In genomic region chr19:29045956-29046650, GRCm38 (mm10) we compare ENCODE assay signal across 8 mouse cellular contexts. TPM values are rescaled to one million over a fixed set of nuclear protein-coding genes. Genes with fewer than 3 reads are reported as not detected.
DNase-seq lines count a peak whose midpoint lies in the region; ATAC-seq and TF ChIP-seq lines count a peak whose summit lies in the region.

No protein-coding gene starts in this region.

- H3K27ac ChIP-seq in heart, adult 2 months: peak overlapping the region; percentile 97
- peak overlapping the region; percentile 41; the same call in 1 of the 2 replicates for H3K27ac ChIP-seq in hindbrain, postnatal 0 days
- peak overlapping the region; percentile 30; the same call in 1 of the 2 replicates for H3K27ac ChIP-seq in midbrain, embryonic 12.5 days (replicated peaks)

- H3K9me3 ChIP-seq in hindbrain, postnatal 0 days (ENCODE audit: low read length): no peaks in the 10 kb centered on the region
- no peaks in the 10 kb centered on the region for H3K9me3 ChIP-seq in midbrain, embryonic 12.5 days

- WGBS in heart, adult 2 months: 55% methylated on average over 15 of the region's 15 CpGs
- 52% methylated on average over 15 of the region's 15 CpGs for WGBS in hindbrain, postnatal 0 days
- 43% methylated on average over 15 of the region's 15 CpGs for WGBS in midbrain, embryonic 12.5 days

- peak overlapping the region; percentile 69 for H3K4me2 ChIP-seq in hindbrain, postnatal 0 days (ENCODE audit: low read depth, low read length)
- peak overlapping the region; percentile 63 for H3K4me2 ChIP-seq in midbrain, embryonic 12.5 days (replicated peaks)

- H3K4me3 ChIP-seq in heart, adult 2 months: peak overlapping the region; percentile 94
- H3K4me3 ChIP-seq in hindbrain, postnatal 0 days (ENCODE audit: low read length): peak overlapping the region; percentile 89
- peak overlapping the region; percentile 25 for H3K4me3 ChIP-seq in midbrain, embryonic 12.5 days

- H3K36me3 ChIP-seq in heart, adult 2 months (ENCODE audit: control insufficient read depth, insufficient read depth, low read length): no peaks in the 10 kb centered on the region; the same call in none of the 2 replicates
- no peaks in the 10 kb centered on the region for H3K36me3 ChIP-seq in hindbrain, postnatal 0 days (ENCODE audit: insufficient read depth, low read length)
- no peaks in the 10 kb centered on the region for H3K36me3 ChIP-seq in midbrain, embryonic 12.5 days

- no peak for ATAC-seq in hindbrain, postnatal 0 days
- no peak for ATAC-seq in midbrain, embryonic 12.5 days (ENCODE audit: low FRiP score, low read depth)

- H3K4me1 ChIP-seq in heart, adult 2 months (ENCODE audit: control insufficient read depth, insufficient read depth, low read length): peaks cover 6% of the 10 kb centered on the region
- H3K4me1 ChIP-seq in hindbrain, postnatal 0 days (ENCODE audit: insufficient read depth, low read length): no peaks in the 10 kb centered on the region; the same call in 1 of the 2 replicates
- peaks cover 34% of the 10 kb centered on the region for H3K4me1 ChIP-seq in midbrain, embryonic 12.5 days

- no peak for TF ChIP-seq CTCF in heart, adult 2 months (IDR thresholded peaks at IDR 0.05)
- no peak for TF ChIP-seq CTCF in brain, embryonic 14.5 days (IDR thresholded peaks at IDR 0.05; ENCODE audit: borderline replicate concordance, extremely low read depth, insufficient read depth, insufficient read length)
- no peak for TF ChIP-seq CTCF in hindbrain, postnatal 0 days (IDR thresholded peaks at IDR 0.05; ENCODE audit: low read depth)

- no peak for TF ChIP-seq POLR2A in heart, adult 2 months (IDR thresholded peaks at IDR 0.05; ENCODE audit: insufficient read depth, low read depth, low read length)
- no peak for TF ChIP-seq POLR2A in brain, embryonic 14.5 days (IDR thresholded peaks at IDR 0.05; ENCODE audit: borderline replicate concordance, extremely low read depth, insufficient read depth, insufficient read length, poor library complexity, severe bottlenecking)

- H3K27me3 ChIP-seq in heart, adult 2 months (ENCODE audit: control insufficient read depth, insufficient read depth, low read length): no peaks in the 10 kb centered on the region
- H3K27me3 ChIP-seq in hindbrain, postnatal 0 days (ENCODE audit: insufficient read depth, low read length): no peaks in the 10 kb centered on the region
- no peaks in the 10 kb centered on the region for H3K27me3 ChIP-seq in midbrain, embryonic 12.5 days

- no peak for DNase-seq in heart, adult 2 months
- DNase-seq in heart, adult 8-10 months (ENCODE audit: low spot score): no peak
- DNase-seq in brain, embryonic 14.5 days (ENCODE audit: low read depth): peak; percentile 43
- DNase-seq in hindbrain, postnatal 0 days (ENCODE audit: low spot score): no peak
- DNase-seq in gastrocnemius, adult 8-10 months (ENCODE audit: low spot score in 2 of 2): no peak
- DNase-seq in layer of hippocampus, adult 11-12 months (ENCODE audit: low spot score): no peak
- DNase-seq in layer of hippocampus, postnatal 36 days: no peak

- H3K79me2 ChIP-seq in heart, adult 2 months (replicated peaks; ENCODE audit: control insufficient read depth, insufficient read depth, low read length): no peaks in the 10 kb centered on the region; the same call in 1 of the 2 replicates

- intact Hi-C loops in heart, adult 2 months (cut with DNase I): loop anchor here (5.0 kb wide), 1 partner anchor 206 kb away; the partner anchor contains the start of gene Jak2

- TF ChIP-seq EP300 in heart, adult 2 months (IDR thresholded peaks at IDR 0.05; ENCODE audit: insufficient read depth, low read depth, low read length): no peak

- peak overlapping the region; percentile 36; the same call in 1 of the 2 replicates for H3K9ac ChIP-seq in heart, adult 2 months (ENCODE audit: low read depth, low read length)
- no peak overlapping the region for H3K9ac ChIP-seq in hindbrain, postnatal 0 days (replicated peaks; ENCODE audit: low read length)
- H3K9ac ChIP-seq in midbrain, embryonic 12.5 days (replicated peaks): no peak overlapping the region; the same call in 1 of the 2 replicates

RNA-seq across cellular contexts. Expression of gene Ak3, which starts 1.7 kb away (rescaled TPM):
- 100 to 1,000 TPM in 1 of 2 experiments, 10 to 100 TPM in 1; 85.8 to 101 TPM for total RNA-seq in heart, adult 2 months (2021)
- 70.1 and 94.1 TPM in 2 replicates for polyA plus RNA-seq in heart, adult 2 months (2012; rRNA removed)
- 100 to 1,000 TPM in 2 of 4 experiments, 10 to 100 TPM in 2; 76.6 to 102 (median 91.8) TPM for total RNA-seq in heart, adult 8-10 months (2022)
- polyA plus RNA-seq in brain, embryonic 14.5 days (2012; rRNA removed): 32.7 and 39.0 TPM in 2 replicates
- total RNA-seq in hindbrain, postnatal 0 days (2014; rRNA removed): 86.9 and 90.1 TPM in 2 replicates
- 67.4 and 71.2 TPM in 2 replicates for polyA plus RNA-seq in hindbrain, postnatal 0 days (2015; fragmentation: Nextera tagmentation; extraction: Ambion mirVana)
- 77.2 and 78.0 TPM in 2 replicates for polyA plus RNA-seq in midbrain, embryonic 12.5 days (2016; fragmentation: Nextera tagmentation; extraction: Ambion mirVana)
- total RNA-seq in gastrocnemius, adult 8-10 months (2022): 10 to 100 TPM; 32.4 to 42.5 (median 39.8) TPM
- 10 to 100 TPM; 50.4 to 55.8 TPM for total RNA-seq in layer of hippocampus, postnatal 36 days (2021)

RNA-seq across cellular contexts. Expression of gene Rcl1, which starts 55.1 kb away (rescaled TPM):
- 1 to 10 TPM; 5.0 to 6.2 TPM for total RNA-seq in heart, adult 2 months (2021)
- 5.3 and 5.6 TPM in 2 replicates for polyA plus RNA-seq in heart, adult 2 months (2012; rRNA removed)
- 1 to 10 TPM; 4.4 to 6.6 (median 5.8) TPM for total RNA-seq in heart, adult 8-10 months (2022)
- 17.6 and 18.0 TPM in 2 replicates for polyA plus RNA-seq in brain, embryonic 14.5 days (2012; rRNA removed)
- 16.0 and 18.0 TPM in 2 replicates for total RNA-seq in hindbrain, postnatal 0 days (2014; rRNA removed)
- polyA plus RNA-seq in hindbrain, postnatal 0 days (2015; fragmentation: Nextera tagmentation; extraction: Ambion mirVana): 33.0 and 33.3 TPM in 2 replicates
- polyA plus RNA-seq in midbrain, embryonic 12.5 days (2016; fragmentation: Nextera tagmentation; extraction: Ambion mirVana): 35.3 and 41.0 TPM in 2 replicates
- total RNA-seq in gastrocnemius, adult 8-10 months (2022): 1 to 10 TPM; 5.0 to 8.5 (median 6.9) TPM
- total RNA-seq in layer of hippocampus, postnatal 36 days (2021): 10 to 100 TPM; 18.1 to 18.7 TPM

RNA-seq across cellular contexts. Expression of gene Cdc37l1, which starts 56.0 kb away (rescaled TPM):
- total RNA-seq in heart, adult 2 months (2021): 10 to 100 TPM; 68.6 to 80.4 TPM
- polyA plus RNA-seq in heart, adult 2 months (2012; rRNA removed): 20.4 and 37.3 TPM in 2 replicates
- 10 to 100 TPM; 56.7 to 76.4 (median 64.3) TPM for total RNA-seq in heart, adult 8-10 months (2022)
- 44.0 and 46.5 TPM in 2 replicates for polyA plus RNA-seq in brain, embryonic 14.5 days (2012; rRNA removed)
- total RNA-seq in hindbrain, postnatal 0 days (2014; rRNA removed): 40.0 and 61.8 TPM in 2 replicates
- polyA plus RNA-seq in hindbrain, postnatal 0 days (2015; fragmentation: Nextera tagmentation; extraction: Ambion mirVana): 34.6 and 36.2 TPM in 2 replicates
- 59.2 and 60.5 TPM in 2 replicates for polyA plus RNA-seq in midbrain, embryonic 12.5 days (2016; fragmentation: Nextera tagmentation; extraction: Ambion mirVana)
- 10 to 100 TPM; 38.6 to 45.9 (median 40.0) TPM for total RNA-seq in gastrocnemius, adult 8-10 months (2022)
- total RNA-seq in layer of hippocampus, postnatal 36 days (2021): 100 to 1,000 TPM; 102 to 122 TPM

Comparison
In these comparisons a context has a peak if more than half of its experiments do, and no peak if none do; other contexts are left out.
1. H3K27ac ChIP-seq: peak in every context shown above with its lines; median percentile 97 in heart, adult 2 months; 41 in hindbrain, postnatal 0 days; 30 in midbrain, embryonic 12.5 days.
2. H3K4me3 ChIP-seq: peak in every context shown above with its lines; median percentile 94 in heart, adult 2 months; 89 in hindbrain, postnatal 0 days; 25 in midbrain, embryonic 12.5 days.